Mouse (Mus musculus): ENCODE measurements around the gene Tpx2.

DNA sequence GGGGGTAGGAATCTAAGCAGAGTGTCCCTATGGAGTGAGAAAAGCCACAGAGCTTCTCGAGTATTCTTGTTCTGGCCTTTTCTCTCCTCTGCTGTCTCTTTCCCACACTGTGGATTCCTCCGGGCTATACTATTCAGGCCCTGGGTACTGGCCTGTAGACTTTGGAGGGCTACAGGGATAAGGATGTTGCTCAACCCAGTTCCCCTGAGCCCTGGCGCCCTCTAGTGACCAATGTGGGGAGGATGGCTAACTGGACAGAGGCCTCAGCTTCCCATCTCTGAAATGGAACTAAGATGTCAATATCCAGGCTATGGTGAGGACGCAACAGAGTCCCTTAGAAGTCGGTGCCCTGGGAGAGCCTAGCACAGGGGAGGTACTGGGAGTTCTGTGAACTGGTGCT, 85.8 kb downstream of the Tpx2 start:
- TF ChIP-seq CTCF (IDR thresholded peaks at IDR 0.05; ENCODE audit: borderline replicate concordance, insufficient read depth, low read depth, low read length) (peak; percentile 75), POLR2A (IDR thresholded peaks at IDR 0.05; ENCODE audit: borderline replicate concordance, insufficient read depth, low read length) (no peak)

Measured in cerebellum, adult 2 months (tissue).